Mouse (Mus musculus) mesoderm, embryonic 11.5 days (tissue): Measurements from ENCODE around the gene Ugt1a2.

Experiments used
- DNase-seq: peaks from one replicate; pipeline ENCODE4 v3.0.0-alpha.2; 2012; ENCODE audit warnings: low read depth, low spot score

Gene Ugt1a2

DNA sequence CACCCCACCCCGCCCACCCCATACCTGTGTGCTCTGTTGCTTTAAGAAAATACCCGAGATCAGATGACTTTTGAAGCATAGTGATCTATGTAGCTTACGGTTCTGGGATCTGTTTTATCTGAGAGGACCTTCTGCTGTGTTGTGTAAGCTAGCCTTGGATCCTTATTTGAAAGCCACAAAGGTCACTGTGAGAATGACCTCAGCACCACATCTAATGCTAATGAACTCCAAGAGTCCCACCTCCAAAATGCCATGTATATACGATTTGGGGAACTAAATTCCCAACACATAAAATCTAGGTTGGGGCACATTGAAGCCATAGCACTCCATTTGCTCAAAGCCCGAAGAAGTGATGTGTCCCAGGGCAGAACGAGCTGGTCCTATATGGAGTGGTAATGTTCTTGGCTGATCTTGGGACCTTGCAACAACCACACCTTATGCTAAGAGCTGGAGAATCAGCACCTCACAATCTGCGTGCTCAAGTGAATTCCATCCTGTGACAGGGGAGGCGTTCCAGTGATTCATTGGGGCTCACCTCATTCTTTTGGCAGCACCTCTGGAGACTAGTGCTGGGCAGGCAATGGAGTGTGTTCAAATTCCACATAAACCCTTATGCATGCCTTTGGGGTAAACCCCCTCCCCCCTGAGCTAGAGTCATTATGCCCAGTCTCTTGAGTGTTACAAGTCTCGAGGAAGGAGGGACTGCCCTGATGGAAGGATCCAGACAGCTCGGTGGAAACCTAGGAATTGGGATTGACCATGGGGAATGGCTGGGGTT lies 56.7 kb downstream of the Ugt1a2 start:
- DNase-seq = no peak

DNA sequence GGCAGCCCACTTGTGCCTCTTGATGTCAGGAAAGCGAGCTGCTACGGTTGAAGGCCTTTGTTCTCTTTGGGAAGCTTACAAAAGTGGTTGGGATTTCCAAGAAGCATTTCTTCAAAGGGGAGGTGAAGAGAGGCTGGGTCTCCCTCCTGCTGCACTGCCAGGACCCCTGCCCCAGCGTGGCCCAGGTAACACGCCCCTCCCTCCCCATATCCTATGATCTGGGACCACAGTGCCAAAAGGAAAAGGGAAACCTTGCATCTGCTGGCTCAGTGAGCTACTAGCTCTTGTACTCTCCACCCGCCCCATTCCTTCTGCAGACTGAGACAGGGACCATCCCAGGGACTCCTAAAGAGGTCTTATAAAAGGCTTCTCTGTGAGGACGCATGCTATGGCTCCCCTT lies 57.3 kb downstream of the Ugt1a2 start:
- DNase-seq = no peak

DNA sequence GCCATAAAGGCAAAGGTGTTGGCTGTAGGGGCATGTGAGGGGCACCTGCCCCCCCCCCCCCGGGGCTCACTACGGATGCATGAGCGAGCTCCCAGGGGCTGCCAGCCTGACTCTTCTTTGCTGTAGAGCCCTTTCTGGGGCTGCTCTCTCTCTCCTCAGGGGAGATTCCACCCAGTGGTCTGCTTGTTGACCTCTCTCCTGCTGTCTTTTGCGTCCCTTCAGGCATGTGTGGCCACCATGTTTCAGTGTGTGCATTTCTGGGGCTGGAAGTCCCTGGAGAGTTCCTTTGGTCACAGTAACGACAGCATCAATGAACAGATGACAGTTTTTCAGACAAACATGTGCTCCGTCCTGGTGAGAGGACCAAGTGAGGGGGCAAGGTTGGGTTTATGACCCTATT lies 58.0 kb downstream of the Ugt1a2 start:
- DNase-seq = no peak

DNA sequence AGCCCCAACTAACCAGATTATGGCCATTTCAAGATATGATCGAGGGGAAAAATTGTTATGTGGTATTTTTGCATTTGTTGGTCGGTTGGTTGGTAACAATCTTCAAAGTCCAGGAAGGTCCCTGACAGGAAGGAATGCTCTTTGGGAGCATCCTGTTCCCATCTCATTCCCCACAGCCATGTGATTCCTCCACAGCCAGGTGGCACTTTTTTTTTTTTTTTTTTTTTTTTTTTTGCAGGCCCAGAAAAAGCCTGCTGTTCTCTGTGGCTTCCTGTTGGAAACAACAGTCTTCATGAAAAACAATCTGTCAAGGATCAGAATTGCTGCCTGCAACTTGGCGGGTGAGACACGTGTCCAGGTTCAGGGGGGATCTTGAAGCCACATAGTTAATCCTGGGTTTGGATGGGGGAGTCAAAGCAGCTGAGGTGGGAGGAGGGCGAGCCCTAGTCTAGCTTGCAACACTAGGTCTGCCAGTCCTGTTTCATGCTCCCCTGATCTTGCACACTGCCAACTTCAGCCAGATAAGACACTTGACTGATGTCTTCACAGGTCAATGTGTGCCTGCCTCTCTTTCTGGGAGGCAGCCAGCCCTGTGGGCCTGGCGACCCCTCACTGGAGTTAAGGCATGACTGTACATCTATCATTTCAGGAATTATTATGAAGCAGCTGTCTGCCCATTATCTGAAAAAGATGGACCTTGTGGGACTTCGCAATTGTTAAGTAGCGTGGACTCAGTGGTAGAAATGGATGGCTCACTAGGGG lies 58.7 kb downstream of the Ugt1a2 start:
- DNase-seq = peak; percentile 44

DNA sequence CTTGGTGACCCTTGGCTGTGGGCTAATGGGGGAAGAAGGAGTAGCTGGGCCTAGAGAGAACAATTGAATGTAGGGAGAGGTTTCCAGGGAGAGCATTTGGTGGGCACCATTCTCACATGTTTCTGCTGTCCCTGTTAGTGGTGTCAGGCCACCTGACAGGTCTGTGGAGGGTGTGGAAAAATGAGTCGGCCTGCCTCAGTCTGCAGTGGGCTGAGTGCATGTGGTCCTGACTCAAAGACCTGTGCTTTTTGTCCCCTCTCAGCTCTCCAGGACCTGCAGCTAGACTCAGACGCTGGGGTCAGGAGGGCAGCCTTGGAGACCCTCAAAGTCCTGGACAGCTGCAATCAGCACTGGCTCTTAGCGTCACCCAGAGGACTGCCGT lies 59.2 kb downstream of the Ugt1a2 start:
- no peak for DNase-seq

DNA sequence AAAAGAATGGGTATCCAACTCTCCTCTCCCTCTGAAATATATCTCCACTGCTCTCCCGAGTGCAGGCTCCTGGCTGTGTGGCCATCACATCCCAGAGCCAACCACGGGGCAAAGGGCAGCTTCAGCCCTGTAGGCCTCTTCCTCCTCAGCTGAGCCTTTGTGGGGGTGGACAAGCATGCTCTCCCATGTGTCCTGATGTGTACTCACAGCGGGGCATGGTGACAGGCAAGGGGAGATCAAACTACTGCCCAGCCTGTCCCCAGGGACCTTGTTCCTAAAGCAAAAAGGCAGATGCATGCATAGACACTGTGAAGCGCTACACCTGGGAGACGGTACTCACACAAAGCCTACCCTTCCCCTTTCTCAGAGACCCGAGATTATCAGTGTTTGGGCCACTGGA lies 59.7 kb downstream of the Ugt1a2 start:
- DNase-seq = no peak

DNA sequence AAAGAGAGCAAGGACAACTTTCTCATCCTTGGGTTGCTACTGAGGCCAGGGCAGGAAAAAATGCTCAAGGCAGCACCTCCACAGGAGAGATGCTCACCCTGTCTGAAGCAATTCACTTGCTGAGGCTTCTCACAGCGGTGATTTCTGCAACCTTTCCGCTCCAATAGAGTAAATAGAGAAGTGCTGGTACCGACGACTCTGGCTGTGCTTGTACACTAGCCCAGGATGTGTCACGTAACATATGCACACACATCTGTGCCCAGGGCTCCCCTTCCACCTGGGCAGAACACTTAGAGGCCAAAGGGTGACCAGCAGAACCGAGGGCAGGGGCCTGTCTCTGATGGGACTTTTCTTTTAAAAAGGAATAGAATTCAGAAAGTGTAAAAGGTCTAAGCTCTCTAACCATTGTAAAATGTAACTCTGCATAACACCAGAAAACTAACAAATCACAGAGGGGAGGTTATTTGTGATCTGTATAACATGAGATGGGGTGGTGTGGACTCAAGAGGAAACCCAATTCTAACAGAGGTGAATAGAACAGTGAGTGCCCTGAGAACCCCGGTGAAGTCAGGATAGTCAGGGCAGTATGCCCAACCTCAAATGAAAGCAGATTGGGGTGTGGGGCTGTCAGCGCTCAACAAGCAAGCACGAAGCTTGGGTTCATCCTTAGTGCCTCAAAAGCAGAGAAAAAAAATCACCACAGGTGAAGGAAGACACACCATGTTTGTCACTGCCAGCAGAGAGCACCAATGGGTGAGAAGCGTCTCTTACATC lies 60.4 kb downstream of the Ugt1a2 start:
- no peak for DNase-seq

DNA sequence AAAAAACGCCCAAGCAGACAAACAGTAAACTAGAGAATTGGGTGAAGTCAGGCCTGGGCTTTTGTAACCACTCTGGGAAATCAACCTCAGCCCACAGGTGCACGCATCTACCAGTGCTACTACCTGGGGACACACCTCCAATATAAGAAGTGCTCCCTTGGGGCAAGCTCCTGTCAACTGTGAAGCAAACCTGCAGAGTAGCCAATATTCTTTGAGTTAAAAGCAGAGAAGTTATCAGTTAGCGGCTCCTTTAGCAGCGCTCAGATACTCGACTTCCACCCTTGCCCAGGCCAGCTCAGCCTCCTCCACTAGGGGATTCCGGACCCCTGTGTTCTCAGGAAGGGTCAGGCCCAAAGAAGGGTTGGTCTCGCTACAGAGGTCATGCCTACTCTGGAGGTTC lies 61.3 kb downstream of the Ugt1a2 start:
- no peak for DNase-seq

DNA sequence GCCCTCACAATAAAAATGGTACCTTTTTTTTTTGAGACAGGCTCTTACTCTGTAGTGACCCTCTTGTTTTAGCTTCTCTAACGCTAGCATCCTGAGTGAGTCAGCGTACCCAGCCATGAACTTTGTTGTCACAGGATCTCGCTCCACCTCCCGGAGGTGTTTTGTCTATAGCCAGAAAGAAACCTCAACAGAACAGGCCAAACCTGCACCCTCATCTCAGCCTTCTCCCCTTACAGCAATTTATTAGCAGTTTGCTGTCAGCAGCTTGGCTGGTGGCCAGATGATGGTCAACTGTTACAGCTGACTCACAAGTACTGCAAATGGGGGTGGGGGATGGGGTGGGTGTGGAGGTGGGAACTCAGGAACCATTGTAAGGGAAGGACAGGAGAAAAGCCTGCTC lies 61.9 kb downstream of the Ugt1a2 start:
- peak; percentile 52 for DNase-seq

DNA sequence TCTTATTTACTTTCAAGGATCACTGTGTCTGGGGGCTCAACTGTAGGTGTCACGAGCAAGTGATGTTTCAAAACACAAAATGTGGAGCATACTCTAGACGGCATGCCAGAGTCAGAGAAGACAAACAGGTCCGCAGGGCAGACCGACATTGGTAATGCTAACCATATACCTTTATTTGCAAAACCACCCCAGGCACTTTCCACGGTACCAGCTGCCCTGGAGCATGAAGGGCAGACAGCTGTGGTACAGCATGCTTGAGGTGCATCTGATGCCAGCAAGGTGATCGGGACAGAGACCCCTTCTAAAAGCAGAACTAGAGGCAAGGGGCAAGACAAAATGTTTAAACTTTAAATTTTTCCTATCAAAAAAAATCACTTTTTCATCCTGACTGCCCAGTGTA lies 62.6 kb downstream of the Ugt1a2 start:
- DNase-seq = no peak

DNA sequence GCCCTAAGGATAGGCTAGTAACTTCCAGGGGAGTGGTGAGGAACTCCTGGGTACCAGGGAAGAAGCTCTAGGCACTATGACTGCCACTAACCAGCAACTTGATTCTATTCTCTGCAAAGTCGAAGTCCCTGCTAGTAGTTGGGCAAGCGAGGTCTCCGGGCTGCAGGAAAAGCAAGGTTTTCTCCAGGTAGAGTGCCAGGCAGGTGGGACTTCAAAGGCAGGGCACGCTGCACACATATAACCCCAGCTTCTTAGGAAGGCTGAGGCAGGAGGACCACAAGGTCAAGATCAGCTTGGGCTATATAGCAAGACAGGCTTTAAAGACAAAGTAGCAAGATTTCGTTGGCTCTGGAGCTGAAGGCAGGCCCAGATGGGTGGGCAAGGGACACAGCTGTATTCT lies 63.4 kb downstream of the Ugt1a2 start:
- DNase-seq = no peak

DNA sequence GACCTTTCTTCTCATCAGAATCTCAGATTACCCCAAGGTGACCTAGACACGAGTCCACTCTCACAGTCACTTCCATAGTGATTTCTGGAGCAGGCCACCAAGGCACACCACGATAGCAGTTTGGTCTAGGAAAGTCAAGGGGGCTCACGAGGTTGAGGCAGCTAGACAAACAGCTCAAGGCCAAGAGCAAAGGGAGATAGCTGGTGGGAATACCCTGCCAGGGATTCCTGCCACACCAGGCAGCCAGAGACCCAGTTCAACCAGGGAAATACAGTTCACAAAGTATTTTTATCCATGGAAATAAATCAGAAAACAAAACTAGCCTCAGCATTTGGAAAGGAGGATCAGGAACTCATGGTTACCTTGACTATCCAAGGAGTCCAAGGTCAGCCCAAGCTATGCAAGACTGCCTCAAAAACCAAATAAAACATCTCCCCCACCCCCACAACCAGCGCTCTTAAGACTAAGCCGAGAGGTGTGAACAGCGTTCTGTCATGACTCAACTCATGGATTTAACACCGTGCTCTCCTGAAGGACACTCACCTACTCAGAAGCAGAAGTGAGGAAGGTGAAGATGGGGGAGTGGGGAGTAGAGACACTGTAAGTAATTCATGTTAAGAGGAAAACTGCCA lies 64.0 kb downstream of the Ugt1a2 start:
- DNase-seq = no peak

DNA sequence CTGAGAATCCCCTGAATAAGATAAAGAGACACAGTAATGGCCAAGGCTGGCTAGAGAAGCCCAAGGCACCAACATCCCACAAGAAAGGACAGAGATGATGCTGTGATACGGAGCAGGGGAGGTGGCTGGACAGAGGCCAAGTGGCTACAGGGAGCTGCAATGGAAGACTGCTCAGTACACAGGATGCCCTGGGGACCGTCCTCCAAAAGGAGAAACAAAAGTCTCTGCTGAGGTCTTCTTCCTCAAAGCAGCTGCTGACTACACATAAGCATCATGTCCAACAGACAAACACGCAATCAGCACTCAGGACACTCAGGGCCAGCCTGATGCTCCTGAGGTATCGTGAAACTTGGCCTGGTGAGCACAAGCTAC lies 64.5 kb downstream of the Ugt1a2 start:
- DNase-seq = no peak

DNA sequence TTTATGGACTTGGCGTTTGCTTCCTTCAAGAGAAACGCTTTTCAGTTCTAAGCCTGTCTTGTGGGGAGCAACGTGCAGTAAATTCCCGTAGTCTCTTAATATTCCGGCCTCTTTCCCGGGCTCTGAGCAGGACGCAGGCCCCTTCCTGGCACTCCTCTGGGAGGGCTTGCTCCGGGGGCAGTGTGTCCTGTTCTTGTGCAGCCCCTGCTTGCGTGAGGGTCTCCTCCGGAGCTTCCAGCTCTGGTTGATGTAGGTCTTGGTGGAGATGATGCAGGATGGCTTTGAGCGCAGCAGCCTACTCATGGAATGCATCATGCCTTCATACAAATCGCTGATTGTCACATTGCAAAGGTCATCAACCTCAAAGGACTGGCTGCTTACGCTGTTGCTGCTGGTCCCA lies 65.7 kb downstream of the Ugt1a2 start:
- no peak for DNase-seq

DNA sequence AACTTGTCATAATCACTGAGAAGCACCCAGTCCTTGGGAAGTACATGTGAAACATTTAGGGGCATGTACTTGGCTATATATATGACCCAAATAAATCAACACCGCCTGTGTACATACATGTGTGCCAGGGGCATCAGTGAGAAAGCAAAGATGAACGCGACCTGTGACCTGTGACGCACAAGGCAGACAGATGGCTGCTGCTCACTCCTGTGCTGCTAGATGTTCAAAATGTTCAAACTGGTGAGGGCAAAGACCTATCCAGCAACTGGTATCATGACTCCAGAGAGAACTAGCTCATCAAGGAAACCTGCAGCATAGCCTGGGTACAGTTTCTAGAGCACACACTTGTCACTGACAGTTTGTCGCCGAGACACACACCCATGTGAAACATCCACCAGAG lies 67.1 kb downstream of the Ugt1a2 start:
- no peak for DNase-seq

DNA sequence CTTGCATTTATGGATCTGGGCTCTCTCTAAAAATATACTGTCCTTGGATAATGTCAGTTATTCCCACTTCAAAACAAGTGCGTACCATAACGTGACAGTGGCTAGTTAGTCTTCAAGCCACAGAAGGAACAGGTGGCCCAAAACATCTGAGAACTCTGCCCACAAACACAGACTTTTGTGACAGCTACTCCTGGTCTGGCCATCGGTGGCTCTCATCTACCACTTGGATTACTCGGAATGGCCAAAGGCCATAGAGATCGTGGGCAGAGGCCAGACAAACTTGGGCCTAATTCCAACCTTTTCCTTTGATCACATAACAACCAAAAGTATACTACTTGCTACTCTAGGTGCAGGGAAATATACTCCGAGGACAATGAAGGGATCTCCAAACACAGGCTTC lies 67.7 kb downstream of the Ugt1a2 start:
- DNase-seq = no peak
